Mouse (Mus musculus): ENCODE data around the gene Cav1.

DNA sequence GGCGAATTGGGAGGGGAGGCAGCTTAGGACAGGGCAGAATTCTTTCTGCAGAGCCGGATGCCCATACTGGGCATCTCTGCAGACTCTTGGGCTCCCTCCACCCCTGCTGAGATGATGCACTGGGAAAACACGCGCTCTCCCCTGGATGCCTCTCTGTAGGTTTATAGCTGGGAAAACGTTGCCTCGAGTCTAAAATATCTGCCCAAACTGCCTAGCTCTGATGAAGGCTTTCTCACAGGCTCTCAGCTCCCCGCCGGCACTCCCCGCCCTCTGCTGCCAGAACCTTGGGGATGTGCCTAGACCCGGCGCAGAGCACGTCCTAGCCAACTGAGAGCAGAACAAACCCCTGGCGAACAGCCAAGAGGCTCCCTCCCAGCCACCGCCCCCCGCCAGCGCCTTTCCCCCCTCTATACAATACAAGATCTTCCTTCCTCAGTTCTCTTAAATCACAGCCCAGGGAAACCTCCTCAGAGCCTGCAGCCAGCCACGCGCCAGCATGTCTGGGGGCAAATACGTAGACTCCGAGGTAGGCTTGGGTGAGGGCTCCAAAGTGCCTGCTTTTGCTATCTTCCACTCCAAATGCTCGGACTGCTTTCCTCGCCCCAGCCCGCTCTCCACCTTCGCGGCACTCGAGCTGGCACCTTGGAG is at the start of gene Cav1:
- TF ChIP-seq CTCF (IDR thresholded peaks at IDR 0.05; ENCODE audit: borderline replicate concordance, extremely low read depth, insufficient read depth, insufficient read length) (no peak), POLR2A (IDR thresholded peaks at IDR 0.05; ENCODE audit: borderline replicate concordance, extremely low read depth, insufficient read depth, insufficient read length, poor library complexity, severe bottlenecking) (no peak)

All from brain, embryonic 14.5 days (tissue).